Mouse (Mus musculus) MEL (cell line): ENCODE measurements at regions not wholly inside any gene's neighbourhood (a gene's known extent, or its start where the extent isn't known, plus 50 kb on each side); places are given as distances from the start of the nearest gene placed in this dataset.
A peak's percentile ranks its signal among the peaks of the same experiment; 100 is the strongest.
"Not testable (repeated sequence)": the region's sequence is repeated elsewhere in the genome, so short reads cannot be mapped to it uniquely, and the experiment has no call there.

Experiments used
- DNase-seq: peaks from one replicate; pipeline ENCODE4 v3.0.0; 2011; ENCODE audit warnings: low read depth, low spot score
- H3K27ac ChIP-seq: 2 replicates; pipeline ENCODE4 v1.5.1; 2012; ENCODE audit warnings: low read depth, mild to moderate bottlenecking, control low read depth, low read length, moderate library complexity; ENCODE audit not compliant: control insufficient read depth
- H3K27me3 ChIP-seq, 2 experiments: fragments of 150-350 bp in 1 of 2; sonication (generic) in 1 of 2; 2 replicates each; pipeline ENCODE4 v1.6.1; 2012; ENCODE audit warnings: low read length in 2 of 2, mild to moderate bottlenecking in 2 of 2, improper control_type of control experiment in 1 of 2, moderate library complexity in 1 of 2; ENCODE audit not compliant: insufficient read depth in 2 of 2, control insufficient read depth in 1 of 2
- H3K36me3 ChIP-seq, 2 experiments: 2 replicates each; pipeline ENCODE4 v1.6.1; 2012 to 2014; ENCODE audit warnings: low read length in 2 of 2, improper control_type of control experiment in 1 of 2, inconsistent platforms in 1 of 2, mild to moderate bottlenecking in 1 of 2; ENCODE audit not compliant: insufficient read depth in 2 of 2, control insufficient read depth in 1 of 2
- H3K4me1 ChIP-seq, 2 experiments: fragments of 150-350 bp in 1 of 2; sonication (generic) in 1 of 2; 2 replicates each; pipeline ENCODE4 v1.6.1; 2012; ENCODE audit warnings: low read length in 2 of 2, improper control_type of control experiment in 1 of 2, mild to moderate bottlenecking in 1 of 2; ENCODE audit not compliant: insufficient read depth in 2 of 2, control insufficient read depth in 1 of 2
- H3K4me3 ChIP-seq, 2 experiments: fragments of 150-350 bp in 1 of 2; sonication (generic) in 1 of 2; 2 replicates each; pipeline ENCODE4 v1.5.1; 2012; ENCODE audit warnings: low read depth in 2 of 2, low read length in 2 of 2, mild to moderate bottlenecking in 2 of 2, moderate library complexity in 2 of 2, control low read depth in 1 of 2, improper control_type of control experiment in 1 of 2; ENCODE audit not compliant: control insufficient read depth in 1 of 2, insufficient read depth in 1 of 2
- H3K79me2 ChIP-seq: 2 replicates; pipeline ENCODE4 v1.6.1; 2012; ENCODE audit warnings: mild to moderate bottlenecking, low read length, moderate library complexity; ENCODE audit not compliant: control insufficient read depth, poor library complexity, insufficient read depth
- H3K9ac ChIP-seq: 2 replicates; pipeline ENCODE4 v1.6.1; 2012; ENCODE audit warnings: low read depth, mild to moderate bottlenecking, control low read depth, low read length, moderate library complexity; ENCODE audit not compliant: control insufficient read depth, poor library complexity, severe bottlenecking
- H3K9me3 ChIP-seq: fragments of 150-350 bp; sonication (generic); replicated peaks from 2 replicates; pipeline ENCODE4 v1.6.1; 2012; ENCODE audit warnings: mild to moderate bottlenecking, low read length, improper control_type of control experiment, moderate library complexity; ENCODE audit not compliant: insufficient read depth
- CTCF ChIP-seq, 3 experiments: IDR thresholded peaks in 2 of 3; conservative IDR thresholded peaks in 1 of 3; 2 replicates each; pipeline ENCODE4 v1.5.1; 2011 to 2012; ENCODE audit warnings: low read length in 3 of 3, low read depth in 2 of 3, mild to moderate bottlenecking in 2 of 3, improper control_type of control experiment in 1 of 3, inconsistent platforms in 1 of 3, mixed read lengths in 1 of 3, moderate library complexity in 1 of 3; ENCODE audit not compliant: control insufficient read depth in 1 of 3, insufficient read depth in 1 of 3, poor library complexity in 1 of 3, severe bottlenecking in 1 of 3
- ETS1 ChIP-seq: IDR thresholded peaks from 2 replicates; pipeline ENCODE4 v1.6.1; 2012; ENCODE audit warnings: low read depth, mild to moderate bottlenecking, inconsistent platforms, low read length, improper control_type of control experiment, moderate library complexity
- GABPA ChIP-seq: IDR thresholded peaks from 2 replicates; pipeline ENCODE4 v1.6.1; 2012; ENCODE audit warnings: low read depth, mild to moderate bottlenecking, inconsistent platforms, low read length, improper control_type of control experiment, moderate library complexity
- KAT2A ChIP-seq: conservative IDR thresholded peaks from 2 replicates; pipeline ENCODE4 v1.6.1; 2012; ENCODE audit warnings: low read depth, low read length, improper control_type of control experiment, inconsistent platforms
- MAZ ChIP-seq: IDR thresholded peaks from 2 replicates; pipeline ENCODE4 v1.6.1; 2012; ENCODE audit warnings: low read depth, mild to moderate bottlenecking, inconsistent platforms, low read length, improper control_type of control experiment
- MYB ChIP-seq: IDR thresholded peaks from 2 replicates; pipeline ENCODE4 v1.6.1; 2011; ENCODE audit warnings: mild to moderate bottlenecking, low read depth, low read length, improper control_type of control experiment
- NELFE ChIP-seq: IDR thresholded peaks from 2 replicates; pipeline ENCODE4 v1.6.1; 2011; ENCODE audit warnings: low read depth, low read length, improper control_type of control experiment
- NRF1 ChIP-seq: IDR thresholded peaks from 2 replicates; pipeline ENCODE4 v1.6.1; 2014; ENCODE audit warnings: low read depth, mild to moderate bottlenecking, inconsistent platforms, low read length, improper control_type of control experiment, moderate library complexity; ENCODE audit not compliant: poor library complexity, insufficient read depth, severe bottlenecking
- POLR2AphosphoS5 ChIP-seq: IDR thresholded peaks from 2 replicates; pipeline ENCODE4 v1.6.1; 2012; ENCODE audit warnings: low read depth, borderline replicate concordance, mild to moderate bottlenecking, inconsistent platforms, low read length, moderate library complexity, mixed read lengths
- RCOR1 ChIP-seq: IDR thresholded peaks from 2 replicates; pipeline ENCODE4 v1.6.1; 2012; ENCODE audit warnings: low read depth, mild to moderate bottlenecking, inconsistent platforms, low read length, improper control_type of control experiment
- SMC3 ChIP-seq: IDR thresholded peaks from 2 replicates; pipeline ENCODE4 v1.6.1; 2011; ENCODE audit warnings: low read depth, low read length, improper control_type of control experiment
- TAL1 ChIP-seq: IDR thresholded peaks from 2 replicates; pipeline ENCODE4 v1.6.1; 2012; ENCODE audit warnings: mild to moderate bottlenecking, inconsistent platforms, low read length, moderate library complexity, mixed read lengths
- TBP ChIP-seq: IDR thresholded peaks from 2 replicates; pipeline ENCODE4 v1.8.0; 2011; ENCODE audit warnings: low read depth, low read length, improper control_type of control experiment
- UBTF ChIP-seq: IDR thresholded peaks from 2 replicates; pipeline ENCODE4 v1.6.1; 2012; ENCODE audit warnings: low read depth, mild to moderate bottlenecking, inconsistent platforms, low read length, improper control_type of control experiment, moderate library complexity, borderline replicate concordance; ENCODE audit not compliant: insufficient read depth
- USF2 ChIP-seq, 2 experiments: IDR thresholded peaks; 2 replicates each; pipeline ENCODE4 v1.6.1; 2011 to 2012; ENCODE audit warnings: improper control_type of control experiment in 2 of 2, low read length in 2 of 2, borderline replicate concordance in 1 of 2, inconsistent platforms in 1 of 2, low read depth in 1 of 2, mild to moderate bottlenecking in 1 of 2; ENCODE audit not compliant: insufficient read depth in 1 of 2
- ZC3H11A ChIP-seq: IDR thresholded peaks from 2 replicates; pipeline ENCODE4 v1.6.1; 2012; ENCODE audit warnings: low read depth, mild to moderate bottlenecking, inconsistent platforms, low read length, improper control_type of control experiment
- ZNF384 ChIP-seq: IDR thresholded peaks from 2 replicates; pipeline ENCODE4 v1.6.1; 2012; ENCODE audit warnings: low read depth, mild to moderate bottlenecking, inconsistent platforms, low read length, improper control_type of control experiment

GRCm38 (mm10) chr17:49346701-49347100 lies 81.5 kb upstream of the Mocs1 start:
- Histone ChIP-seq H3K9ac (no peak overlapping the region), H3K36me3 (no peaks in the 10 kb centered on the region), H3K4me3 (no peak overlapping the region), H3K9me3 (no peaks in the 10 kb centered on the region), H3K79me2 (no peaks in the 10 kb centered on the region), H3K27me3 (no peaks in the 10 kb centered on the region), H3K27ac (no peak overlapping the region), H3K4me1 (no peaks in the 10 kb centered on the region)
- DNase-seq, result no peak
- TF ChIP-seq POLR2AphosphoS5 (no peak), ZNF384 (no peak), KAT2A (no peak), UBTF (no peak), NELFE (no peak), MAZ (no peak), ETS1 (no peak), USF2 (IDR thresholded peaks at IDR 0.05; ENCODE audit: borderline replicate concordance in 1 of 2, insufficient read depth in 1 of 2, low read depth in 1 of 2, low read length in 2 of 2) (no peak), MYB (no peak)

- no peaks in the 10 kb centered on the region for H3K27me3 ChIP-seq
- no peaks in the 10 kb centered on the region for H3K4me1 ChIP-seq
- H3K9ac ChIP-seq, result no peak overlapping the region
- no peak overlapping the region for H3K27ac ChIP-seq
- no peaks in the 10 kb centered on the region for H3K9me3 ChIP-seq
- no peaks in the 10 kb centered on the region for H3K79me2 ChIP-seq
- H3K36me3 ChIP-seq, result no peaks in the 10 kb centered on the region
- no peak for TF ChIP-seq NRF1
- no peak for TF ChIP-seq CTCF (IDR thresholded peaks at IDR 0.05 in 2 of 3, conservative IDR thresholded peaks at IDR 0.05 in 1 of 3; ENCODE audit: control insufficient read depth in 1 of 3, insufficient read depth in 1 of 3, low read depth in 2 of 3, low read length in 3 of 3, poor library complexity in 1 of 3, severe bottlenecking in 1 of 3)
- TF ChIP-seq SMC3, result no peak
- TF ChIP-seq TAL1, result no peak
- no peak for TF ChIP-seq GABPA
- no peak for TF ChIP-seq TBP
- no peak overlapping the region for H3K4me3 ChIP-seq
- no peak for DNase-seq
These were observed 78.8 kb upstream of the Mocs1 start for GRCm38 (mm10) chr17:49349328-49349727.

GRCm38 (mm10) chr17:49359212-49359611 lies 69.0 kb upstream of the Mocs1 start:
- Histone ChIP-seq H3K27me3 (no peaks in the 10 kb centered on the region), H3K9me3 (no peaks in the 10 kb centered on the region), H3K79me2 (no peaks in the 10 kb centered on the region), H3K27ac (no peak overlapping the region), H3K4me3 (no peak overlapping the region), H3K36me3 (no peaks in the 10 kb centered on the region), H3K4me1 (no peaks in the 10 kb centered on the region)
- DNase-seq, result peak; percentile 25
- TF ChIP-seq CTCF (IDR thresholded peaks at IDR 0.05 in 2 of 3, conservative IDR thresholded peaks at IDR 0.05 in 1 of 3; ENCODE audit: control insufficient read depth in 1 of 3, insufficient read depth in 1 of 3, low read depth in 2 of 3, low read length in 3 of 3, poor library complexity in 1 of 3, severe bottlenecking in 1 of 3) (peak; percentile 17 to 44 (median 33); a peak in 4 of 6 replicates), MAZ (no peak), RCOR1 (no peak), ZC3H11A (no peak)
- TF ChIP-seq, all 39 proteins: peak for 1
- no peak overlapping the region for H3K9ac ChIP-seq

GRCm38 (mm10) chr17:49360251-49360650 lies 67.9 kb upstream of the Mocs1 start:
- not testable (repeated sequence) for H3K4me1 ChIP-seq, H3K27ac ChIP-seq, H3K9ac ChIP-seq, H3K27me3 ChIP-seq, H3K4me3 ChIP-seq, DNase-seq, H3K9me3 ChIP-seq, H3K36me3 ChIP-seq, H3K79me2 ChIP-seq
